Mouse (Mus musculus) testis, adult 2 months (tissue): ENCODE data around the gene Zg16. TPM values are rescaled to one million over a fixed set of nuclear protein-coding genes. Genes with fewer than 3 reads are reported as not detected.
"Not testable (repeated sequence)": the region's sequence is repeated elsewhere in the genome, so short reads cannot be mapped to it uniquely, and the experiment has no call there.

Source experiments
- H3K27ac ChIP-seq: fragments of 200-500 bp; 2 replicates; pipeline ENCODE4 v1.5.1; 2012; ENCODE audit warnings: low read depth, low read length; ENCODE audit not compliant: control insufficient read depth, insufficient read depth
- H3K27me3 ChIP-seq: fragments of 200-500 bp; 2 replicates; pipeline ENCODE4 v1.6.1; 2012; ENCODE audit warnings: mild to moderate bottlenecking, low read length, moderate library complexity; ENCODE audit not compliant: control insufficient read depth, insufficient read depth
- H3K36me3 ChIP-seq: fragments of 200-500 bp; 2 replicates; pipeline ENCODE4 v1.6.1; 2012; ENCODE audit warnings: mild to moderate bottlenecking, low read length; ENCODE audit not compliant: control insufficient read depth, insufficient read depth
- H3K4me1 ChIP-seq: fragments of 200-500 bp; 2 replicates; pipeline ENCODE4 v1.6.1; 2012; ENCODE audit warnings: low read length; ENCODE audit not compliant: control insufficient read depth, insufficient read depth
- H3K4me3 ChIP-seq: fragments of 200-500 bp; 2 replicates; pipeline ENCODE4 v1.5.1; 2012; ENCODE audit warnings: low read depth, mild to moderate bottlenecking, low read length, moderate library complexity, mixed read lengths; ENCODE audit not compliant: control insufficient read depth
- CTCF ChIP-seq: fragments of 200-500 bp; IDR thresholded peaks from 2 replicates; pipeline ENCODE4 v1.5.1; 2012; ENCODE audit warnings: low read depth, mild to moderate bottlenecking, inconsistent platforms, low read length, moderate library complexity; ENCODE audit not compliant: control insufficient read depth, insufficient read depth, insufficient replicate concordance
- POLR2A ChIP-seq: fragments of 200-500 bp; IDR thresholded peaks from 2 replicates; pipeline ENCODE4 v1.6.1; 2012; ENCODE audit warnings: low read depth, mild to moderate bottlenecking, inconsistent platforms, low read length, moderate library complexity; ENCODE audit not compliant: control insufficient read depth
- polyA plus RNA-seq: library from polyadenylated mRNA; depleted of rRNA; stranded (reverse); fragments of >200 nt; gene quantifications from 2 replicates; pipeline ENCODE4 v1.2.3, GENCODE M21; 2012

Zg16 gene
- polyA plus RNA-seq, 1 experiment, result 0.93 TPM

DNA sequence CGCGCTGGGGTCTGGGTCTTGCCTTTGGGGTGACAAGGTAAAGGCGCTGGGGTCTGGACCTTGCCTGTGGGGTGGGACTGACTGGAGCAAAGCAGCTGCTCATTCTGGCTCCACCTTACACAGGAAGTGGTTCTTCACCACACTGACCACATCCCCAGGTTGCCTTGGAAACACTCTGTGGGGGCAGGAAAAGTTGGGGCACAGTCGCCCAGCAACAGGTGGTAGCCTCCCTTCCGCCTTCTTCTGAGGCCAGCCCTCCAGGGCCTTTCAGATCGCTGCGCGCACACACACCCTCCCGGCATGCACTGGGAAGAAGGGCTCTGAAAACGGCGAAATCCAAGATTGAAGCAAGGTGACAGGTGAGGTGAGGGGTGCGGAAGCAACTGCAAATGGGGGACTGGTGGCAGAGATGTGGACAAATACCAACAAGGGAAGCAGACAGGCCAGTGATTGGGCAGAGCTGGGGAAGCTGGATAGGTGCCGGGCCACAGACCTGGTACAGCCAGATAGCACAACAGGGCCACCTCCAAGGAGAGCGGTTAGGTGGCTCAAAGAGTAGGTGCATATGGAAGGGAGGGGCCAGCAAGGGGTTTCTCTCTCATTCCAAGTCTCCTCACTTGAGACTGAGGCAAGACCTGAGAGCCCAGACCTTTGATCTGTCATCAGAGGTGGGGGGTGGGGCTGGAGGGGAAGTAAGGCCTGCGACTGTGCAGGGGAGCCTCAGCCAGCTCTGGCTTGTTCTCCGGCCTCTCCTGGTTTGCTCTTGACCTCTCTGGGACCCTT lies 4.2 kb upstream of the Zg16 start, which contains the start of gene AI467606:
Gene AI467606 (plus strand): TSS at position 246 of the 783 bp plus-strand sequence.
- no peaks in the 10 kb centered on the region for H3K27me3 ChIP-seq
- H3K4me3 ChIP-seq, result peak within 1 kb of the TSS; percentile 89
- no peaks in the 10 kb centered on the region for H3K36me3 ChIP-seq
- H3K27ac ChIP-seq, result peak within 1 kb of the TSS; percentile 71
- TF ChIP-seq CTCF (no peak), POLR2A (0 out of 2 replicates have a peak, but pooled peaks have one; percentile 24)
- H3K4me1 ChIP-seq, result peaks cover 19% of the 10 kb centered on the region

DNA sequence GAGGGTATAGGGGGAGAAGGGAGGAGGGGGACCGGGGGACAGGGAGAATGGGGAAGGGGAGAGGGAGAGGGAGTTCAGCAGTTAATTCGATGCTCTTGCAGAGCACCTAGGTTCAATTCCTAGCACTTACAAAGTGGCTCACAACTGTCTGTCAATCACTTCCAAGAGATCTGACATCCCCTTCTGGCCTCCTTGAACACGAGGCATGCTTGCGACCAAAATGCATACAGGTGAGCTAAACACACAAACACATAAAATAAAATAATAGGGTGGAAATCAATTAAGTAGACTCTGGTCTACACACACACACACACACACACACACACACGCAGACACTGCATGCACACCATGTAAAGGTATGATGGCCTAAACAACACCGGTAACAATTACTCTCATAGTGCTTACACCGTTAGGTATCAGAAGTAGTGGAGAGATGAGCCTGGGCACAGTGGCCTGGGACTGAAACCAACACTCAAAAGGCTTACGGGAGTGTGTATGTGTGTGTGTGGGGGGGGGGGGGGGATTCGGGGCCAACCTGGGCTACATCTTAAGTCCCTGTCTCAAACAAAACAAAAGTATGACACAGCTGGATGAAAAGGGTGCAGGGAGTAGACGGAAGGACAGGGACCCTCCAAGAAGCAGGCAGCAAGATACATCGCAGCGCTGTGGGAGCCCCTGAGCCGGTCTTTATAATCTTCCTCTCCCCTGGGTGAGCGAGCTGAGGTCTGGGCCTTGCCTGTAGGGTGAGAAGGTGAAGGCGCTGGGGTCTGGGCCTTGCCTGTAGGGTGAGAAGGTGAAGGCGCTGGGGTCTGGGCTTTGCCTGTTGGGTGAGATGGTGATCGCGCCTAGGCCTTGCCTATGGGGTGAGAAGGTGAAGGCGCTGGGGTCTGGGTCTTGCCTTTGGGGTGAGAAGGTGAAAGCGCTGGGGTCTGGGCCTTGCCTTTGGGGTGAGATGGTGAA lies 3.3 kb upstream of the Zg16 start:
- H3K36me3 ChIP-seq, result no peaks in the 10 kb centered on the region
- peak overlapping the region; percentile 89 for H3K4me3 ChIP-seq
- peak overlapping the region; percentile 71; the same call in 1 of the 2 replicates for H3K27ac ChIP-seq
- TF ChIP-seq CTCF, result no peak
- no peak for TF ChIP-seq POLR2A
- H3K27me3 ChIP-seq, result no peaks in the 10 kb centered on the region
- H3K4me1 ChIP-seq, result peaks cover 19% of the 10 kb centered on the region

DNA sequence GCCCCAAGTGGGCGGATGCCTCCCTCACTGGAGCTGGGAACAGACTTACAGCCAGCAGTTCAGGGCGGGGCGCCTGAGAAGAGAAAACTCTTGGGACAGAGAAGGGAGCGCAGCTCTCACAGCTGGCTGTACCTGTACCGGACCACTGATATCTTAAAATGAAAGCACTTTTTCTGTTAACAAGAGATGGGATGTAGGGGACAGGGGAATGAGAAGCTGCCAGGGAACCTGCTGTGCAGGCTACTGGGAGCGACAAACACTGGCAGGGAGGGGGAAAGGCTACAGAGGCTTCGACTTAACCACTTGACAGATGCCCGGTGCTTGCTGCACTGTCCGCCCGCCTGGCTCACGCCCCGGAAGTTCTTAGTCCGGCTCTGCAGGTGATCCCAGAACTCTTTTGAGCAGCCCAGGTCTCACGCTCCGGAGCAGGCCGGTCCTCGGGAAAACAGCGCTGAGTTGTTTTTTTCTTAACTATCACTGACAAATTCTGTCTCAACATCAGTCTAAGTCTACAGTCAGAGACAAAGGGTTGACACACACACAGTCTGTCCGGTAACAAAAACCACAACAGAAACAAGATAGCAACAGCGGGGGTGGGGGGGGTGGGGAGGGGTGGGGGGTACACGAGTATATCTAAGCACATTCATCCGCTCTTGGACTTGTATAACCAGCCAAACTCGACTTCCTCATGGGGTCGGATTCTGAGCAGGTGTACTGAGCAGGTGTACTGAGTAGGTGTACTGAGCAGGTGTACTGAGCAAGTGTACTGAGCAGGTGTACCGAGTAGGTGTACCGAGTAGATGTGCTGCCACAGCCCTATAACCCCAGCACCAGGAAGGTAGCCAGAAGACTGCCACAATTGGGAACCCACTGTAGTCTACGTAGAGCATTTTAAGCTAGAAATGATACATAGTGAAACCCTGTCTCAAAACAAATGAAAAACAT lies 2.0 kb upstream of the Zg16 start:
- Histone ChIP-seq H3K36me3 (no peaks in the 10 kb centered on the region), H3K4me1 (peaks cover 19% of the 10 kb centered on the region), H3K27me3 (no peaks in the 10 kb centered on the region), H3K4me3 (no peak overlapping the region), H3K27ac (no peak overlapping the region)
- no peak for TF ChIP-seq CTCF
- no peak for TF ChIP-seq POLR2A

DNA sequence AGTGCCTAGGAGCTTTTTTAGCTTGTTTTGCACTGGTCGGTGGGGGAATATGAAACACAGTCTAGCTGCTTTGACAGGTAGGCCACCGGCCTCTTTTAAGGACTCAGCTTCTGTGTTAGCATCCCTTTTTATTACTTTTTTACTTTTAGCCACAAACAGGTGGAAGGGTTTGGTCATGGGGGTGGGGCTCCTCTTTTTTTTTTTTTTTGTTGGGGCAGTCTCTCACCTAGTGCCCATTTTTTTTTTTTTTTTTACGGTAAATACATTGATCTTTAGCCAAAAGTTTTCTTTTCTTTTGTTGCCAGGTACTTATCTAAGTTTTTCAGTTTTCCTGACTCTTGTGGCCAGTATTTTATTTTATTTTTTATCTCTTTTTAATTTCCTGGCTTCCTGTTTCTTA lies 955 bp upstream of the Zg16 start:
- TF ChIP-seq POLR2A (no peak), CTCF (no peak)
- Histone ChIP-seq H3K36me3 (no peaks in the 10 kb centered on the region), H3K27me3 (no peaks in the 10 kb centered on the region), H3K4me1 (peaks cover 19% of the 10 kb centered on the region), H3K27ac (no peak overlapping the region), H3K4me3 (no peak overlapping the region)

DNA sequence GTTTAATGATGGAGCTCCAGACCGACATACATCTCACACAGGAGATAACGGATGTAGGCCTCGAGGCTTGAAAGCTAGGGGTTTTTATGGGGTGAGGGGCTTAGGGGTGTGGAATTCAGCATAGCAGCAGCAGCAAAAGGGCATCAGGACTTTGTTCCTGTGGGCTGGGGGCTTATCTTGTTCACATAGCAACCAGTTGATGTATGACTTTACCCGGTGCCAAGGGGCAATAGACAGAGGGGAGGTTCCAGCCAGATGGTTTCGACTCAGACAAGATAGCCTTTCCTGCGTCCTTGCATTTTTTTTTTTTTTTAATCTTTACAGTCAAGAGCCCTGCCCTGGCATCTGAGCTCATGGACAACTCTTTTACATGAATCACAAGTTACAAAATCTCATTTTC lies 1.4 kb downstream of the Zg16 start:
- H3K4me1 ChIP-seq, result not testable (repeated sequence)

DNA sequence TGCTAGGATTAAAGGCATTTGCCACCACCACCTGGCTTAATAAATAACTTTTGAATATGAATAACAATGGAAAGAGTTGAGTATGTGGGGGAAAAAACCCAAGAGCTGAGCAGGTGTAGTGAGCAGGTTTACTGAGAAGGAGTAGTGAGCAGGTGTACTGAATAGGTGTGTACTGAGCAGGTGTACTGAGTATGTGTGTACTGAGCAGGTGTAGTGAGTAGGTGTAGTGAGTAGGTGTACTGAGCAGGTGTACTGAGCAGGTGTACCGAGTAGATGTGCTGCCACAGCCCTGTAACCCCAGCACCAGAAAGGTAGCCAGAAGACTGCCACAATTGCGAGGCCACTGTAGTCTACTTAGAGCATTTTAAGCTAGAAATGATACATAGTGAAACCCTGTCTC lies 2.3 kb downstream of the Zg16 start:
- Histone ChIP-seq H3K27ac (no peak overlapping the region), H3K4me1 (peaks cover 3% of the 10 kb centered on the region), H3K27me3 (no peaks in the 10 kb centered on the region), H3K4me3 (no peak overlapping the region), H3K36me3 (no peaks in the 10 kb centered on the region)
- TF ChIP-seq POLR2A (no peak), CTCF (no peak)

More for the DNA sequence above, 1.4 kb downstream of the Zg16 start:
- H3K4me3 ChIP-seq, H3K27ac ChIP-seq, H3K27me3 ChIP-seq, H3K36me3 ChIP-seq: not testable (repeated sequence)

DNA sequence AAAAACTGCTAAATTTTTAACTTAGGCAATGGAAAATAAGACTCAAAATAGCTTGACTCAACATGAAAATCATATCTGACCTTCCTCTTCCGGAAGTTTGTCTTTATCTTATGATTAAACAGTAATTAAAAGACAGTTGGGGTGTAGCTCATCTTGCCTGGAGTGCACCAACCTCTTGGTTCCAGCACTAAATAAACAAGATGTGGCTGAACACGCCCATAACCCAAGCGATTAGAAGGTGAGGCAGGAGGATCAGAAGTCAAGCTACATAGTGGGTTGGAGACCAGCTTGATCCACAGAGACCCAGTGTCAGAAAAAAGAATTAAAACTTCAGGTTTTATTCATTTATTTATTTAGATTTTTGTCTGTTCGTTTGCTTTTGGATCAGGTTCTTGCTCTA lies 3.4 kb downstream of the Zg16 start:
- TF ChIP-seq POLR2A (no peak), CTCF (no peak)
- no peak overlapping the region for H3K4me3 ChIP-seq
- H3K4me1 ChIP-seq, result no peaks in the 10 kb centered on the region
- no peaks in the 10 kb centered on the region for H3K27me3 ChIP-seq
- H3K27ac ChIP-seq, result no peak overlapping the region
- no peaks in the 10 kb centered on the region for H3K36me3 ChIP-seq
